Mouse (Mus musculus): ENCODE results near the gene Abcg8.

DNA sequence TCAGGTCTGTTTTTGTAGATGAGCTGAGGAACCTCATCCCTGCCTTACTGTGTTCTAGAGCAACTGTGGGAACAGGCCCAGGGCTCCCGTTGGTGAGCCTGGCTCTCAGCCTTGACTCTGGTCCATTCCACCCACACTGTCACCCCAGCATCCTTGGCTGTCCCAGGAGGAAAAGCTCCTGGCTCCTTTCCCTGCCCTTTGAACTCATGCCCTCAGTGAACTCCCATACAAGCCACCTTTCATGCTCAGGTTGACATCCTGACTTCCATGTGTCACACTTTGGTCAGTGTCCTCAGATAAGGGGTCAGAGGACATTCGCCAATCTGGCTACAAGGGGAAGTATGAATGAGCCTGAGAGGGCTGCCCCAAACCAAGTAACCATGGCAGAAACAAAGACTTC lies 17.6 kb downstream of the Abcg8 start:
- TF ChIP-seq CTCF (IDR thresholded peaks at IDR 0.05; ENCODE audit: control insufficient read depth, insufficient read depth, insufficient read length) (no peak), MYOG (IDR thresholded peaks at IDR 0.05; ENCODE audit: control insufficient read depth, extremely low read depth, insufficient read length) (no peak), MAX (IDR thresholded peaks at IDR 0.05) (no peak), USF1 (IDR thresholded peaks at IDR 0.05; ENCODE audit: low read depth) (no peak), CEBPB (IDR thresholded peaks at IDR 0.05; ENCODE audit: low read depth) (no peak), MYOD1 (IDR thresholded peaks at IDR 0.05; ENCODE audit: control insufficient read depth, insufficient read length, low read depth) (no peak), FOSL1 (IDR thresholded peaks at IDR 0.05; ENCODE audit: insufficient read depth, low read length, poor library complexity, severe bottlenecking) (no peak)
